Mouse (Mus musculus) gastrocnemius, postnatal 10 days (tissue): Measurements from ENCODE around the gene E130308A19Rik. TPM values are rescaled to one million over a fixed set of nuclear protein-coding genes. Genes with fewer than 3 reads are reported as not detected.

Experiments used
- DNase-seq: peaks from one replicate; pipeline ENCODE4 v3.0.0; 2021; ENCODE audit warnings: mixed read lengths
- total RNA-seq, 2 experiments: library from RNA; stranded (reverse); gene quantifications; 2 replicates each; pipeline ENCODE4 v1.2.3; 2021

The E130308A19Rik gene
- total RNA-seq, 2 experiments from 2014 or later: 7.0 to 7.7 TPM

DNA sequence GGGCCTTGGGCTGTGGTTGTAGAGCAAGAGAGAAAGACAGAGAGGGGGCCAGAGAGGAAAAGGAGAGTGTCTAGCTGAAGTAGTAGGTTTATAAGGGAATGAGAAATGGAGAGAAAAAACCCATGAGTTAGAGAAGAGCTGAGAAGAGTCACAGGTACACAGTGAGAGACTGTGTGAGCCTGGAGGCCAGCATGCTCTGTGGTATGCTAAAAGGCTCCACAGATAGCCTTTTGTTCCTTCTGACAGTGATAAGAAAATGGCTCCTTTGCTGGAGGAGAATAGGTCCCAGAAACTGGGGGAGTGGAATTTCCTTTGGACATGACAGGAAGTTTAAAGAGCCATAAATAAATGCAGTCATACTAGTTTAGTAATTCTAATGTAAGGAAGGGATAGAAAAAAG is 13.2 kb downstream of the E130308A19Rik start:
- DNase-seq: no peak

DNA sequence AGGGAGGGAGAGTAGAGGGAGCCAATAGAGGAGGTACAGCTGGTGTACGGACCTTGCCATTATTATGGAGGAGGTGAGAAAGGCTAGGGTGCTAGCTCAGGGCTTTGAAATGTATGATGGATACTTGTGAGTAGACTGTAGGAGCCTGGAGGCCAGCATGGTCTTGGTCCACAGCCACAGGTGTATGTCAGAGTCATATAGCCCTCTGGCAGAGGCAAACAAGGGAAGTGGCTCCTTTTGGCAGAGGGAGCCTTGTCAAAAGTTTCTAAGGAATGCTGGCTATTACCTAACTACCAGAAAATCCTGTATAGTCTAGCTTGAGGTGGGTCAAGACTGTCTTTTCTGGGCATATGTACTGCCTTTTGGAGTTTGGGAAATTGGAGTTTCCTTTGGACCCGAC is 14.7 kb downstream of the E130308A19Rik start:
- DNase-seq: no peak

DNA sequence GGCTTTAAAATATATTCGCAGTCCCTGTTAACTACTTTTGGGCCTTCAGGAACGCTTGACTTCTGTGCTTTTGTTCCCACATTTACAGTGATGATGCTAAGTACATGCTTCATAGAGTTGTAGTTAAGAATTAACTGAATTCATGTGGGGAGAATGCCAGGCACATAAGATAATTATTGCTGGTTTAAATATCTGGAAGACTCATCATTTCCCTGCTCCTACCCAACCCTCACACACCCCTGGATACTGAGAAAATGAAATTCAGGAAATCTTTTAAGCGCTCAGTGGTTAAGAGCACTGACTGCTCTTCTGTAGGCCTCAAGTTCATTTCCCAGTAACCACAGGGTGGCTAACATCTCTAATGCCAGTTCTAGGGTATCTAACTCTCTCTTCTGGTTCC is 16.0 kb downstream of the E130308A19Rik start:
- no peak for DNase-seq

DNA sequence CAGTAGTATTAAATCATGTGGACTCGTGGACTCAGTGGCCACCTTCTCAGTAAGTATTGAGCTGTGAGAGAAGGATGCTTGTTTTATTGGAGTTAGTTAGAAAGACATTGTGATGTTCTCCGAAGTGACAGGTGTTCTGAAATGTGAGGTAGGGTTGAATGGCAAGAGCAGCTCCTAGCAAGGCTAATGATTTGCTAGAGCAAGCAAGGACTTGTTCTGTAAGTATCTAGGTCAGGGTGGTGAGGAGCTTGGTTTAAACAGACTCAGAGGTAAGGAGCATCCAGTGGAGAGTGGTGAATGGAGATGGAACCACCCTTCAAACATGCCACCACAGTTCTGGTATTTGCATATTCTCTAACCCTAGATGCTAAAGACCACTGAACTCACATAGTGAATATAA is 16.6 kb downstream of the E130308A19Rik start:
- DNase-seq: no peak

DNA sequence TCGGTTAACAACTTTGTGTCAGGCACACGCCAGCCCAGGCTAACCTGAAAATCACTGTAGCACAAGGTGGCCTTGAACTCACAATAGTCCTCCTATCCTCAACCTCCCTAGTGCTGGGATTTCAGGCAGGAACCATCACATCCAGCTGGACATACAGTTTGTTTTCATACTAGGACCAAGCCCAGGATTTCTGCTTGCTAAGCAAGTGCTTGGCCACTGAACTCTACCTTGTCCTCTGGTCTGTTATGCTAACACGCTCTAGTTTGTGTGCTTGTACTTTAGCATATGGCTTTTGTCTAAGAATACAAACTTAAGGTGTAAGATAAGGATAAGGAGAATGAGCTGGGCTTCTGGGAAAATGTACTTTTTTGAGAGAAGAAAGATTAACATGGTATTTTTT is 18.4 kb downstream of the E130308A19Rik start:
- no peak for DNase-seq

DNA sequence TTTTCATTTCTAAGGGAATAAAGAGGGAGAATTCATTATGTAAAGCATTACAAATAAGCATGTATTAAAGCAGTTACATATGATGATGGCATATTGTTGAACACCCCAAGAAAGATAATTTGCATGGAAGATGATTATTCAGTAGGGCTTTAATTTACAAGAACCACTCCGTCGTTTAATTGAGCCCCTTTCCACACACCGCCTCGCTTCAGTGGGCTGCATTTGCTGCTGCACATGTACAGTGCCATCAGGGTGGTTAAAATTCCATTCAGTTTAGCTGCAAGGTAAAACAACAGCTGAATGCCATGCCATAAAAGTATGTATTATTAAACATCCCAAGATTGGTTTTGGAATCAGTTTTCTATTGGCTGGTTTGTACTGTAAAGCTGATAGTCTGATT is 19.0 kb downstream of the E130308A19Rik start:
- DNase-seq: no peak

DNA sequence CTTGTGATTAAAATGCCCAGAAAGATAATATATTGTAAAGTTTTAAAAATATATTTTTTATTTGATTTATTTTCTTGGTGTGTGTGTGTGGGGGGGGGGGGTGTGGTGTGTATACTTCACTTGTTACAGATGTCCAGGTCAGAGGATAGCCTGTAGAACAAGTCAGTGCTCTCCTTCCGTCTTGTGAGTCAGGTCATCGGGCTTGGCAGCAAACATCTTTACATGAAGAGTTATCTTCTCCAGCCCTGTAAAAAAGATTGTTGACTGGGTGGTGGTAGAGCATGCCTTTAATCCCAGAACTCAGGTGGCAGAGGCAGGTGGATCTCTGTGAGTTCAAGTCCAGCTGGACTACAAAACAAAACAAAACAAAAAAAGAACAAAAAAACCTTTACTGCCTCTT is 19.6 kb downstream of the E130308A19Rik start:
- no peak for DNase-seq

DNA sequence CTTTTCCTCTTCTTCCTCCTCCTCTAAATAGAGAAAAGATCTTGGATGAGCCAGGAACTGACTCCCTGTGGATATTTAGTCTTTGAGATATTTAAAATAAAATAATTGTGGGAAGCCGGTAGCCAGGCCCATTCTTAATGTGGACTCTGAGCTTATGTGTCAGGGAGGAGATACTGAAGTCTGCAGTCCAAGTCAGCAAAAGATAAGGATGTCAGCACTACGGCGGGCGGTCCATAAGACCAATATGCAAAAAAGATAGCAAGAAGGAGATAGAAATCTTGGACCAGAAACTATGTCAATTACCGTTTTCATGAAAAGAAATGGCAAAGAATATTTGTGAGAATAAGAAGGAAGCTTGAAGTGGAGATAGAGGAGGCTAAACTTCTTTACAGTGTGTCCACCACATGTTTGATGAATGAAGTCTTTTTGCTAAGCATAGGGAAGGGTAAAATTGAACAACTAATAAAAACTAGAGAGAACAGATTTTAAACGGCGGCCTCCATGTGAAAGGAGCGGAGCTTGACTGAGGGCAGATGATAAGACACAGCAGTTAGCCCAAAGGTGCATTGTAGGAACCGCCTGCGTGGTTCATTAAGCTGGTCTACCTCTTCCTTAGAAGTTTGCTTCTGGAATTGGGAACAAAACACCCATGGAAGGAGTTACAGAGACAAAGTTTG is 20.1 kb downstream of the E130308A19Rik start:
- DNase-seq: no peak

DNA sequence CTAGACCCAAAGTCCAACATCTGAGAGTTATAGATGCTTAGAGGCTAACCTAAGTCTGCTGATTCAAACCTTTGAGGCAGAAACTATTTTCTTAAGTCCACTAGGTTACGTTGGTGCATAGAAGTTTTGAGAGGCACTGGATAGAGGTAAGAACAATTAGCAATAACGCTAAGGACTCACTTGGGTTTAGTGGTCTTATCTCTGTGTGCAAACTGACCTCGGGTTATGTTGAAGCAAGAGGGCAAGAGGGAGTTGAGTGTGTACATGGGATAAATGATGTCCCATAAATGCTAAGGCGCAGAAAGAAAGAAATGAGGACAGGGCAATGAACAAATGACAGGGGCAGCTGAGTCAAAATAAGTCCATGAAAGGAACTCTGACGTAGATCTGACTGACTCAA is 23.1 kb downstream of the E130308A19Rik start:
- DNase-seq: no peak

DNA sequence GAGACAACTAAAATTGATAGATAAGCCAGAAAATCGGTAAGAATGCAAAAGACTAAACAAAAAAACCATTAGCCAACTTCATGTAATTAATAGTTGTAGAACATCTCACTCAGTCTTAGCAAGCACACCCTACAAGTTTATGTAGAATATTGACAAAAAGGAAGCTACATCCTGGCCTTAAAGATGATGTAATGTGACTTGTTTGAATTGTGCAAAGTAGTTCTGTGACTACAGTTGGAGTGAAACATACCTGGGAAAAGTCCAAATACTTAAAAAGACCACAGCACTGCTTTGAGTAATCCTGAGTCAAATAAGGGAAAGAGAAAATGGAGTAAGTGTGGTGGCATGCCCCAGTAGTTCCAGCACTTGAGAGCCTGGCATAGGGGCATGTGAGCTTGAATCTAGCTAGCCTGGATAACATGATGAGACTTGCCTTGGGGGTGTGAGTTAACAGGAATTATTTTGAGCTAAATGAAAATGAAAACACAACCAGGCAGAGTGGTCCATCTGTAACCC is 26.2 kb downstream of the E130308A19Rik start:
- no peak for DNase-seq

DNA sequence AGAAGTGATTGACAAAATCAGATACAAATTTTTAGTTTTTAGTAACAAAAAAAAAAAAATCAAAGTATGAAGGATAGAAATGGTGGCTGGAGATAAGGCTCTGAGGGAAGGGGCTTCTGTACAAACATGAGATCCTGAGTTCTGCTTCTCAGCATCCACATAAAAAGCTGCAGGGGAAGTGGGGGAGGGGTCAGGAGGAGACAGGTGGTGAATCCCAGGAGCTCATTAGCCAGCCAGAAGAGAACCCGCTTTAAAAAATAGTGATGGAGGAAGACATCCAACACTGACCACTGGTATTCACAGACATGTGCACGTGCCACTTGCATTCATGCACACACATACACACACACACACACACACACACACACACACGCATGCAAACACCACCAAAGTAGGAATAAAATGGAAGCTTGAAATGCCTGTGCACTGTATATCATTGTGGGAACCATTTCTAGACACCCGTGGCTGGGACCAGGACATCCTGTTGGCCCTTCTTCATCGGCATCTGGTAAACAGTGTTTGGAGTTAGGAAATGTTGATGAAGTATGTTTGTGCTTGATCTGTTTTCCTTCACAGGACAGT is 30.1 kb downstream of the E130308A19Rik start:
- DNase-seq: no peak

DNA sequence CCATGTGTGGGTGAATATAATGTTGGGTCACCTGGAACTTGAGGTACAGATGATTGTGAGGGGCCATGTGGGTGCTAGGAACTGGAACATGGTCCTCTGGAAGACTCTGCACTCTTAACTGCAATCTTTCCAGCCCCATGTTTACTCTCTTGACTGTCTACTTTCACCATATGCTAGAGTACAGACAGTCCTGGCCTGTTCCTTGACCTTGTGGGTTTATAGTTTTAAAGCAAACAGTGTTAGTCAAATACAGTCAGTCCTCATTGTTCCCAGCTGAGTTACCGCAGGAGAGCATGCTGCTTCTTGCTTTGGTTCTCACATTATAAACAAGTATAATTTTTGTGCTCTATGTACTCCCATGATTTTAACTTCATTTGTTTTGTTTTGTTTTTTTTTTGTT is 36.2 kb downstream of the E130308A19Rik start:
- no peak for DNase-seq

DNA sequence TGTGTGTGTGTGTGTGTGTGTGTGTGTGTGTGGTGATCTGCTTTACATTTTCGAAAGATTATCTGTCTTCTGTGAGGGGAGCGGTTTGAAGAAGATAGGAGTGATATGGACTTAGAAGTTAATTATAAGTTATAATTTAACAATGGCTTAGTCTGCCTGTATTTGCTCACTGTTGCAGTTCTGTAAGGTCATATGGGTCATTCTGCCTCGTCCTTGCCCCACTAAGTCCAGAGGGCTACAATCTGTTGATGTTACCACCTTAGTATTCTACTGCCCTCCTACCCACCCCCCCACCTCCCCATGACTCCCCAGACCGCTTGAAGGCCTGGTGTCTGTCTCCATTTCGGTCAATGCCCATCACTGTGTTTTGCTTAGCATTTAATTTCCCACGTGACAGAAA is 37.4 kb downstream of the E130308A19Rik start:
- no peak for DNase-seq

DNA sequence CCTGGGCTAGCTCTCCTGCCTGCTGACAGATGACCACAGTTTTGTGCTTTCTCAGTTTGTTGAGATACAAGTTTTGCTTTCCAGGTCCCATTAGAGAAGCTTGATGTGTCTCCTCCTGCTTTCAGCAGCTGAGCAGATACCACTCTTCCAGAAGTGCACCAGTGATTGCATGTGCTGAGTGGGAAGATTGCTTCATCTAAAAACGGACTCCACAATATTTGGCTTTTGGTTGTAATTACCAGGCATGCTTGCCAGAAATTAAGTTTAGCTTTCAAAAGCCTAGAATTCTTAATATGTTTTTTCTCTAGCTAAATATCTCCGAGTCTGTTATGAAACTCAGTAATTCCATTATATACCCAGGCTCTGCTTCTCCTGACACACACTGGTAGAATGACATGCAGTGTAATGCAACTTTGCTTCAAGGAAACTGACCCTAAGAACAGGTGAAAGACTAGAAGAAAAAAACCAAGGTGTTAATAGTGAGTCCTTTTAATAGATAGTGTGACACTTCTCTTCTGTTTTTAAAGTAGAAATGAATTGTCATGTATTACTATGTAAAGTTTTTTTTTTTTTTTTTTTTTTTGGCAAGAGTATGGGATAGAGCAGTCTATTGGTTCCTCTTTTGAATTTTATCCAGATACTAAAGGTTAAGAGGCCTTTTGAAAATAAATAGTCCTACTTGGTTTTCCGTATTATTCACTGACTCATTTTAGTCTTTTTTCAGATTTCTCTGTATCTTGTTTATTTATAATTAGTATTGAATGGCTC is 40.7 kb downstream of the E130308A19Rik start:
- no peak for DNase-seq

DNA sequence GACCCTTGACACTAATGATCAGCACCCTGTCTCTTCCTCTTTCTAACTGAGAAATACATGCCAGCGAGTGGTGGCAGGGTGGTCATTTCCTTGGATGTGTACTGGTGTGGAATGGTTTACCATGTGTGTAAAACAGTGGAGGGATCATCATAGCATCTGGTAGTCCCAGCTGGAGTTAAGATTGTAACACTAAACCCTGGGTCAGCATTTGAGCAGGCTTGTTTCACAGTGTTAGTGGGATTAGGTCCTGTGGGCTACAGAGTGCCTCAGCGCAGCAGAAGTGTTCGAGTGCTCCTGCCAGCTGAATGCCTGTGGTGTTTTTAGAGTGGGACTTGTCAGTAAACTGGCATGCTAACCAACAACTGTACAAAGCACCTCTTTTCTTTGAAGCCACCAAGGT is 42.0 kb downstream of the E130308A19Rik start:
- no peak for DNase-seq

DNA sequence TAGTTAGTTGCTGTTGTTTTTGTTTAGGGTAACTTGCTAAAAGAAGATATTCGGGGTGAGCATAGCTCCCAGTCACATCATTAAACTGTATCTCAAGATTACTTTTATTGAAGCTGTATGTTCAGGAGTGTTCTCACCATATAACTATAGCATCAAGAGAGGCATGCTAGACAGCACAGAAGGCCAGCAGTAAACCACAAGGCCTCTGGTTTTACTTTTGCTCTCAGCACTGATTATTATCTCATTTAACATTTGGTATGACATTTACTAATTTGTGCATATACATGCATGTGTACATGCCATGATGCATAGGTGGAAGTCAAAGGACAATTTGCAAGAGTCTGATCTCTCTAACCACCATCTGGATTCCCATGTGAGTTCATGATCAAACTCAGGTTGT is 43.1 kb downstream of the E130308A19Rik start:
- DNase-seq: no peak

DNA sequence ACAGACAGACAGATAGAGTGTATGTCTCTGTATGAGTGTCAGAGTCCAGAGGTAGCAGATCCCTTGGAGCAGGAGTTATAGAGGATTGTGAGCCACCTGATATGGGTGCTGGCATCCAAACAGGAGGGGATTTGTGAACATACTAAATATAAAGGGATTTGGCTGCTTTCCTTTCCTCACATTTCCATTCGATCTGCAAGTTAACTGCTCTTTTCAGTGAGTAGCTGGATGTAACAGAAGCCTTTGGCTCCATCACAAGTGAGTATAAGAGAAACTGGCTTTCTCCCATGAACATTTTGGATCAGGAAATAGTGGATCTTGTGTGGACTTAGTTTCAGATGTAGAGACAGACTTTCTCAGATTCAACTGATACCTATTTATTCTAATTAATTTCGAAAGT is 44.0 kb downstream of the E130308A19Rik start:
- DNase-seq: no peak

DNA sequence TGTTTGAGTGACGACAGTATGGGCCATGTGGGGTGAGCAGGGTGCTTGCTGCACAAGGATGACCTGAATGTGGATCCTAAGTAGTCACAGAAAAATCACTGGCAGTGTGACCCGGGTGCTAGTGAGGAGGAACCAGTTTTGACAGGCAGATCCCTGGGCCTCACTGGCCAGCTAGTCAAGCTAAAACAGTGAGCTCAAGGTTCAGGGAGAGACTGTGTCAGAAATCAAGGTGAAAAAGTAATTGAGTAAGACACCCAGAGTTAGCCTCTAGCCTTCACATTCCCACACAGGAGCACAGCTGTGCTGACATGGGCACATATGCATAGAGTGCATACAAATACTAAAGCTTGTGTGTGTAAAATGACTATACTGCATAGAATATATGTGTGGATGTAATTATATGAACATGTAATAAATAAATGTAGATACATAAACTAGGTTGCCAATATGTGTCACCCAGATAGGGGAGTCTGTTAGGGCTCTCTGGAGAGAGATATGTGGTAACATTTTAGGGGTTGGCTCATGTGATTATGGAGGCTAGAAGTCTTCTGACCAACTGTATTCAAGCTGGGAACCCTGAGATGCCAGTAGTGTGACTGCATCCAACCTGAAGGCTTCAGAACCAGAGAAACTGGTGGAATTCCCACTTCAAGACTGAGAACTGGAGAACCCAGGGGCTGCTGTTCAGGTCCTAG is 47.6 kb downstream of the E130308A19Rik start:
- DNase-seq: no peak

DNA sequence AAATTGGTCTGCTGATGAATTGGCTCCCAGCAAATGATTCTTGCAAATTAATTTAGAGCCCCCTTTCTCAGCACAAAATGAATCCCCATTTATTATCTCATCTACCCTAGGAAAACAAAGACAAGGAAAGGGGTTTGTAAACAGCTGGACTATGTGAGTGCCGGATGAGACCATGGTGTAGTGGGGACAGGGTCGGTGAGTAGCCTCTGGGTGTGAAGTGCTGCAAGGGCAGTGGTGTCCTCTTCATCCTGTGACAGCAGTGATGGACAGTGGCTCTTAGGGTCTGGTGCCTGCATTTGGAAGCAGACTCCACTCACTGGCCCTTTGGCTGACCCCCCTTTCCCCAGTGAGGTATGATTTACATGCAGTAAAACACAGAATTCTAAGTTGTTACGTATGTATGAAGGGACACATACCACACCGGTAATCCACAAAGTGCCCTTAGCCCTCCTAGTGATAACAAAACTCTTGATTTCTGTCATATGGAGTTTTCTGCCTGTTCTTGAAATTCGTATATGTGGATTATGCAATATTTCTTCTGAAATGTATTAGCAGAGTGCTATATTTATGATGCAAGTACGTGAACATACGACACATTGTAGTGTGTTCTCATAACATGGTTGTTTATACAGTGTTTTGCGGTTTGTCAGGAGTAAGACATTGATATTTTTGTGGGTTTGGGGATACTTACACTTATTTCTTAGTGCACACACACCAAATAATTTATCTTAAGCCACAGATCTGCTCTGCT is 49.1 kb downstream of the E130308A19Rik start:
- DNase-seq: no peak

DNA sequence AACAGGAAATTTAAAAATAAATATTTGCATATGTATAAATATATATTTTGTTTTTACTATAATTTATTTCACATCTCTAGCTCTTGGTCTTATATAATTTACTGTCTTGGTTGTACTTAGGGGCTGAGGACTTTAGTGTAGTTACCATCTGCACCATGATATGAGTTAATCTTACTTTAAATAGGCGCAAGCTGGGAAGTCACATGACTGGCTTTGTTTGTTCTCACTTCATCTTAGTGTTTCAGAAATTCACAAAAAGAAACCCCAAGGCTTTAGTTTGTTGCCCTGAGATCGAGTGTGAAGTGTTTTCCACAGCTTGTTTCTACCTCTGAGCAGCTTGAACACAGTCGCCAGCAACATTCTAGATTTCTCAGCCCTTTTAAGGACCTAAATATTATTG is 49.7 kb downstream of the E130308A19Rik start:
- no peak for DNase-seq

DNA sequence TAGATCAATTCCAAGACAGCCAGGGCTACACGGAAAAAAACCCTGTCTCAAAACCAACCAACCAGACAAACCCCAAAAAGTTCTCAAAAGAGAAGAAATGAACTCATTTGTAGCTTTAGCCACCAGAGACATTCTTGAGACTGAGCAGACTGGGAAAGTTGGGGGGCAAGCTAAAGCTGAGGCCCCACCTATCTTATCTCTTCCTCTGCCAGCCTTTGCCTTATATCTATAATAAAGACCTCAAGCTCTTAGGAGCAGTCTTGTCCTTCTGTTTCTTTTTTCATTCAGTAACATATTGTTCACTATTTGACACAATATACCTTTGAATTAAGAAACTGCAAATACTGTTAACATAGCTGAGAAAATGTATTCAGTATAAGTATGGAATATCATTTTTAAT is 55.4 kb downstream of the E130308A19Rik start:
- DNase-seq: no peak

DNA sequence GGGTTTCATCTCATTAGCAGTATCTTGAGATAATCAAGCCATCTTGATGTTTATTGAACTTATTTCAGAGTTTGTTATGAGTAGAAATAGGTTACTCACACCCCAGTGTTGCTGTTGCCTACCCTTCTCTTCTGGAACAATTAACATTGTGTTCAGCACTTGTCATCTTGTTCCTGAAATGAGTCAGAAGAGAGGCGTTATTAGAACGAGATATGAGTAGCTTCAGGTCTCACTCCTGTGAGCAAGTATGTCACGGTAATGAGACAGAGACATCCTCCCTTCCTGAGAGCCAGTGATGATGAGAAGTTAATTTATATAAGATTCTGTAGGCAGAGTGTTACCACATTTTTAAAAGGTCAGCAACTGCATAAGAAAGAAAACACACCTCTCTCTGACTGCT is 56.5 kb downstream of the E130308A19Rik start:
- no peak for DNase-seq
